Mouse (Mus musculus): ENCODE results near the gene Gm49342.
A peak's percentile ranks its signal among the peaks of the same experiment; 100 is the strongest.

Gm49342 gene

GRCm38 (mm10) chr14:50981207-50981606 is 36.9 kb downstream of the Gm49342 start:
- peak; percentile 1 for DNase-seq (ENCODE audit: low spot score)

- DNase-seq (ENCODE audit: low spot score): peak; percentile 1
Observed at GRCm38 (mm10) chr14:50981837-50982236, 37.5 kb downstream of the Gm49342 start.

GRCm38 (mm10) chr14:50987668-50988067 is 43.4 kb downstream of the Gm49342 start:
- DNase-seq (ENCODE audit: low spot score): no peak

GRCm38 (mm10) chr14:50991037-50991436 is 46.7 kb downstream of the Gm49342 start:
- no peak for DNase-seq (ENCODE audit: low spot score)

- no peak for DNase-seq (ENCODE audit: low spot score)
Observed at GRCm38 (mm10) chr14:50997088-50997487, 52.8 kb downstream of the Gm49342 start.

GRCm38 (mm10) chr14:50997999-50998666 is 53.8 kb downstream of the Gm49342 start:
- no peak for DNase-seq (ENCODE audit: low spot score)

- DNase-seq (ENCODE audit: low spot score): no peak
Observed at GRCm38 (mm10) chr14:51007152-51007801, 63.0 kb downstream of the Gm49342 start, which contains the start of gene Rnase10. TSS of gene Rnase10 (plus strand) at chr14:51007751.

- peak; percentile 98 for DNase-seq (ENCODE audit: low spot score)
Observed at GRCm38 (mm10) chr14:51007914-51008713, 63.8 kb downstream of the Gm49342 start.

- no peak for DNase-seq (ENCODE audit: low spot score)
Observed at GRCm38 (mm10) chr14:51008781-51009180, 64.5 kb downstream of the Gm49342 start.

GRCm38 (mm10) chr14:51009572-51009971 is 65.3 kb downstream of the Gm49342 start:
- DNase-seq (ENCODE audit: low spot score): no peak

All from adipocyte (in vitro differentiated cells).